Mouse (Mus musculus) lung, postnatal 36 days (tissue): ENCODE measurements around the gene Mogat2.

ENCODE experiments used
- DNase-seq: peaks from one replicate; pipeline ENCODE4 v3.0.0; 2022; ENCODE audit warnings: mixed read lengths

Gene Mogat2

DNA sequence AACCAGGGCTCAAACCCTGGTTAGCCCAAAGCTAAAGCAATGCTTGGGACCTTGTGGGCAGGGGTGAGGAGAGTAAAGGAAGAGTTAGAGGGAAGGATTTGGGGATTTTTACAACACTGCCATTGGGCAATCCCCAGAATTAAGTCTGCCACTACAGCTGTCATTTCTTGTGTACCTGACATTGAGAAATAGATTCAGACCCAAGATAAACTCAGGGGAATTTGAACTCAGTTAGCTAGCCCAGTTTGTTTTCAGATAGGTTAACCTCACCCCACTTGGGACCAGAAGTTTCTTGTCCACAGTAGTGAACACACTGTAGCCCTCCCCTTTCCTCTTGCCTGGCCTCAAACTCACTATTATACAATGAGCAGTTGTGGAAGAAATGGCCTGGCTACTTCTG is 47.0 kb downstream of the Mogat2 start:
- DNase-seq = no peak

DNA sequence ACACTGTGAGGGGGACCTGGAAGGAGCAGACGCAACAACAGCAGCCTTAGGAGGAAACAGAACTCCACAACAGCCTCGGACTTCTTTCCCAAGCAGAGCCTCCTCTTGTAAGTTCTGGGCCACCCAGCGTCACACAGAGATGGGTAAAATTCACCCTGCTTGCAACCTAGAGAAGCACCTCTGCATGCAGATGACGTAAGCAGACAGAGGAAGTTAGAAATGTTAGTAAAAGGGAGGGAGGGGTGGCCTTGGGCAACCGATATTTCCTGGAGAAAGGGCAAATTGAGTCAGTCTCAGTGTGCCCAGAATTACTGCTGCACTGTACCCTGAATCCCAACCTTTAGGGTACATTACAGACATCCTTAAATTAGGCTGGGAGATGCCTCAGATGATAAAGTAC is 48.5 kb downstream of the Mogat2 start:
- peak; percentile 36 for DNase-seq

DNA sequence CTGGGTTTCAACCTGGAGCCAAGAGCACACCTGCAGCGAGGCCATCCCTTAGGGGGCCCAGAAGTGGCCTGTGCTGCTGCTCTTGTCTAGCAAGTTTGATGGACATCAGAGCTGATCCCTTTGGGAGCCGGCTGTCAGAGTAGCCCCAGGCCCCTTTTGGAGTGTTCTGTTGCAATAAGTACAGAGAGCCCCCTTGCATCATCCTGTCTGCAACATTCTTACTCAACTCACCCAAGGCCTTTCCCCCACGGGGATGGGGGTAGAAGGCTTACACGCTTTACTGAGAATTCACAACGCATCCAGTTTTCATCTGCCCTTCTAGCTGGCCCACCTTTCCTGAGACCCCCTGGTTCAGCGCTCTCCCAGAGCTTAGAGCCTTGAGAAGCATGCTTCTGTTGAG is 49.8 kb downstream of the Mogat2 start:
- peak; percentile 14 for DNase-seq

DNA sequence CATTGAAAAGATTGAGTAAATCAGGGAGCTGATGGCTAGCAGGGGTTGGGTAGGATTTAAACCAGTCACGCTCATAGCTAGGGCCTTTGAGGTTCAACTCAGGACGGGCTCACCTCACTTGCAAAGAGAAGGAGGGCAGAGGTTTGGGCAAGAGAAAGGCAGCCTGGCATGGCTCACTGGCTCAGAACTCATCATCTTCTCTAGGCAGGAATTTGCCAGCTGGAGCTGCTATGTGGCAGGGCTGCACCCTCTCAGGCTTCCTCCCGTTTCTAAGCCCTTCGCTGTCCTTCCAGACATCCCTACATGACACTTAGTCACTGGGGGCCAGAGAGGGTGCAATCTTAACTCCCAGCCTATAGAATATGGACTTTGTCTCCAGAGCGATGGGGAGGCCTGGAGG is 51.0 kb downstream of the Mogat2 start:
- no peak for DNase-seq

DNA sequence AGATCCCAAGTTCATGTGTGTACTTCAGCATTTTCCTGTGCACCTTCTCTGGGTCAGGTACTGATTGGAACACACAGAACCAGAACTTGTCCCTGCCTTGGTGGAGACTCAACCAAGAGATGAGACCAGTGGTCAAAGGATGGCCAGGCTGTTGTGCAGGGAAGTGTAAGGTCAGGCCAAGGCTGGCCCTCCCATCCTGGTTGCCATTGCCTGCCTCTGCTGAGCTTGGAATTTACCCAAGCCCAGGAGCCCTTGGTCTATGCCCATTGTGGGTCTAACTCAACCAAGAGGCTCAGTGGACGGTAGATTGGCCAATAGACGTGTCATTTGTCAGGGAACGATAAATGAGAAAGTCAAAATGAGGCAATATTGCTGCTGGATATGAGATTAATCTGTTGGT is 53.0 kb downstream of the Mogat2 start:
- no peak for DNase-seq

- peak; percentile 44 for DNase-seq
These were observed 54.7 kb downstream of the Mogat2 start for GRCm38 (mm10) chr7:99183751-99184150.

DNA sequence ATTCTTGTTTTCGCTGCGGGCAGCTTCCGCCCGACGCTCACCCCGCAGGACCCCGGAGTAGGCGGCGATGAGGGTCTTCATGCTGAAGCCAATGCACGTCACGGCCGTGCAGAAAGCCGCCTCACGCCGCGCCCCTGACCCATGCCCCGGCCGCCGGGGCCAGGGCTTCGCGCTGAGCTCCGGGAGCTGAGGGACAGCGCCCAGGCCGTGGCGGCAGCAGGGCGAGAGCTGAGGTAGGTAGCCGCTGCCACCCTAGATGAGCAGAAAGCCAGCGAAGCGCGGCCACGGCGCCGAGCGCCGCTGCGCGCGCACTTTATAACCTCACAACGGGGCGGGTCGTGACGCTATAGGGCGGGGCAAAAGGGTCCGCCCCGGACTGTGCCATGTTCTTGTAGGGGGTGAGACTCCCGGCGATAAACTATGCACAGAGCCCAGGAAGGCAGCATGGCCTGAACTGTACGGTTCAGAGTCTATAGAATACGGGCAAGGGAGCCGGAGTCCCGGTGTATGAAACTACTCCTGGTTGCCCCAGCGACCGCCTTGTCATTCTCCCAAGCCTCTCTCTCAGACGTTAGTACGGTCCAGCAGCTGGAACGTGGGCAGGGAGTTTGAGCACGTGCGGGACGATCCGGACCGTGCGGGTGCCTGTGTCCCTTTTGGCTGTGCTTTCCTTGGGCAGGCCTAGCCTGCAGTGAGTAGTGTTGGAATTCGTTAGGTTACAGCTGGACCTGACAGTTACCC is 55.8 kb downstream of the Mogat2 start, which contains the start of gene Dgat2:
Dgat2 (minus strand) TSS at position 288 of the 741 bp plus-strand sequence.
- DNase-seq = peak; percentile 91

DNA sequence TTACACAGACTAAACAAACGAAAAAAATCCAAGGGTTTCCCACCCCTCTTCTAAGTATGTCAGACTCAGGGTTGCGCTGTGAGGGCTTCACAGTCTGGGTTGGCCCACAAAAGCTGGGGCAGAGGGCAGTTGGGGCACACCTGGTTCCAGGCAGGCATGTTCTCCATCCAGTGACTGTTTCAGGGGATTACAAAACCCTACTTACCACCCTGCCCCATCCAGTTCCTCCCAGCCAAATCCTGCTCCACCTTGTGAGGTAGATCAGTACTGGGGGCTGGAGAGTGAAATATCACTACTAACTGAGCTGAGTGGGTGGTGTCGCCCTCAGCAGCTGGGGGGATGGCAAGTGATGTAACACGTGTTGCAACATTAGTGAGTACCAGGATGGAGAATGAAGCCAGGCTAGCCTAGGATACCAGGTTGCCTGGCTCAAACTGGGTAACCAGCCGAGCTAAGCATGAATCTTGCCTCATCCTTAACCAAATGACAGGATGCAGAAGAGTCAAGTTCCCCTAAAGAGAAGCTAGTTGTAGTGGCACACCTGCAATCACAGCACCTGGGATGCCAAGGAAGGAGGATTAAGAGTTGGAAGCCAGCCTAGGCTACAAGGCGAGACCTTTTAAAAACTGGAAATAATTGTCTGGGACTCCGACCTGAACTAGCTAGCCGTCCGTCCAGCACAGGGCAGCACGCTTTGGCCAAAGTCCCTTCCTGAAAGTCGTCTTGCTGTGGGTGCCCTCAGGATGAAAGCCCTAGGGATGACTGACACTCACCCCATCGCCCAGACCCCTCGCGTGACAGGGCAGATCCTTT is 56.6 kb downstream of the Mogat2 start:
- peak; percentile 35 for DNase-seq

- DNase-seq = no peak
These were observed 58.3 kb downstream of the Mogat2 start for GRCm38 (mm10) chr7:99180162-99180561.

- DNase-seq = no peak
These were observed 59.1 kb downstream of the Mogat2 start for GRCm38 (mm10) chr7:99179271-99179670.

GRCm38 (mm10) chr7:99177386-99177785 is 61.0 kb downstream of the Mogat2 start:
- DNase-seq = no peak

- no peak for DNase-seq
These were observed 62.8 kb downstream of the Mogat2 start for GRCm38 (mm10) chr7:99175666-99176065.

- DNase-seq = no peak
These were observed 63.3 kb downstream of the Mogat2 start for GRCm38 (mm10) chr7:99175118-99175517.

- no peak for DNase-seq
These were observed 64.4 kb downstream of the Mogat2 start for GRCm38 (mm10) chr7:99174006-99174405.

GRCm38 (mm10) chr7:99172898-99173297 is 65.5 kb downstream of the Mogat2 start:
- peak; percentile 75 for DNase-seq

- no peak for DNase-seq
These were observed 66.5 kb downstream of the Mogat2 start for GRCm38 (mm10) chr7:99171730-99172463.

DNA sequence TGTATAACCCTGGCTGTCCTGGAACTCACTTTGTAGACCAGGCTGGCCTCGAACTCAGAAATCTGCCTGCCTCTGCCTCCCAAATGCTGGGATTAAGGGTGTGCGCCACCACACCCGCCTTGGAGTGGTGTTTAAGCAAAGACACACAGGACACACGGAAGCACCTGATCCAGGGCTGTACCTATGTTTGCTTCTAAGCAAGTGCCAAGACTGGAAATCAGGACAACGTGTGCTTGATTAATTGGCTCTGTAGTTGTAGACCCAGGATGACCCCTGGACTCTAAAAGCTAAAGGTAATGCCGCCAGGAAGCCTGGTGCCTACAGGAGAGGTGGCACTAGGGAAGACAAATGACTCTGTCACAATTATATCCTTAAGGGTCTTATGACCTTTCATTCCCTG is 67.9 kb downstream of the Mogat2 start:
- no peak for DNase-seq

DNA sequence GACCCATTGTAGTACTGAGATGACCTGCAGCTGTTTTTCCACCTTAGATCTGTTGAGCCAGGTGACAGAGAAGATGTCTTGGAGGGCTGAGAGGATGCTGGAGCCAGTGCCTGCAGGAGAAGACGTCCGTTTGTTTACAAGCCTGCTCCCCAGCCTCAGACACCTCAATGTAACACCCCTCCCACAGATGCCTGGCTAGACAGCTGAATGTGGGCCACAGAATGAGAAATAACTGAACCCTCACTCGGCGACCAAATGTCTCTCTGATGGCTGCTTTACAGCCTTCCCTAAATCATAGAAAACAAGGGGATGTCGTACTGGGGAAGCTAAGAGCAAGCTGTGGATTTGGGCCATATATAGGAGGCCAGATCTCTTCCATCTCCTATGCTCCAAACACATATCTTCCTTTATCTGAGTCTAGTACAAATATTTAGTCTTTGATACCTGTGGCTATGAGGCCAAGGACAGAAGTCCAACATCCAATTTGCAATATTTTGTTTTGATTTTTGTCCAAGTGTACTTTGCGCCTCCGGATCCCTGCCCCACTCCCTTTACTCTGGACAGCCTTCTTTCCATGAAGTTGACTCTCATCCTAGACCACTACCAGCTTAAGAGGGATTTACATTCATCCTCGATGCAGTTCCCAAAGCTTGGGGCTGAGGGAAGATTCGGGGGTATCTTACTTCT is 68.6 kb downstream of the Mogat2 start:
- no peak for DNase-seq
